Mouse (Mus musculus) activated CD4-positive, CD25-positive, alpha-beta regulatory T cell, adult 4 months (primary cell): ENCODE data around the gene Hoxc10. TPM values are rescaled to one million over a fixed set of nuclear protein-coding genes. Genes with fewer than 3 reads are reported as not detected.

ENCODE experiments used
- ATAC-seq: one replicate; pipeline ENCODE4 v1.8.0; 2017
- polyA plus RNA-seq, 2 experiments: library from polyadenylated mRNA; unstranded; fragments of 100-300 nt; shearing (Covaris generic); gene quantifications; one replicate each; pipeline ENCODE4 v1.2.1; 2017

The Hoxc10 gene
- polyA plus RNA-seq, 2 experiments from 2014 or later = not detected

DNA sequence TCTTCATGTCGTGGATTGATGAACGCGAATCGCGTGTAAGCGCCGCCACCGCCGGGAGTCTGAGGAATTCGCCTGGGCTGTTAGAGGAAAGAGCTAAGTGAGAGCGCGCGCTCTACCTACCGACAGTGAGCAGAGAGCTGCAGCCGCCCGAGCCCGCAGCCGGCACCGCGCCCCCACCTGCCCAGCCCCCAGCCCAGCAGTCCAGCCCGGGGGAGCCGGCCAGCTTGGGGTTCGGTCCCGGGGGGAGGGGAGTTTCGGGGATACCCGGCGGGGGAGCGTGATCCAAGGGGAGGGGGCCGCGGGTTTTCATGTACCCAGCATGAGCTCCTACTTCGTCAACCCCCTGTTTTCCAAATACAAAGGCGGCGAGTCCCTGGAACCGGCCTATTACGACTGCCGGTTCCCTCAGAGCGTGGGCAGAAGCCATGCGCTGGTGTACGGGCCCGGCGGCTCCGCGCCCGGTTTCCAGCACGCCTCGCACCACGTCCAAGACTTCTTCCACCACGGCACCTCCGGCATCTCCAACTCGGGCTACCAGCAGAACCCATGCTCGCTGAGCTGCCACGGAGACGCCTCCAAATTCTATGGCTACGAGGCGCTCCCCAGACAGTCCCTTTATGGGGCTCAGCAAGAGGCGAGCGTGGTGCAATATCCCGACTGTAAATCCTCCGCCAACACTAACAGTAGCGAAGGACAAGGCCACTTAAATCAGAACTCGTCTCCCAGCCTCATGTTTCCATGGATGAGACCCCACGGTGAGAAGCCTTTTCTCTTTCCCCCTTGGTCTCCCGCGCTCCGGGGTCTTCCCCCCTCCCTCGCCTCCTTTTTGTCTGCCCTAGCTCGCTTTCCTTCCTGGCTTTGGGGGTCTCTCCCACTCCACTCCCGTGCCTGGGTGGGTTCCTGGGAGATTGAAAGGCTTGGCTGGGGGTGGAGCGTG, 24.1 kb downstream of the Hoxc10 start, which contains the start of gene Hoxc8:
Hoxc8 (plus strand) TSS at position 147 of the 937 bp plus-strand sequence.
- ATAC-seq = no peak

DNA sequence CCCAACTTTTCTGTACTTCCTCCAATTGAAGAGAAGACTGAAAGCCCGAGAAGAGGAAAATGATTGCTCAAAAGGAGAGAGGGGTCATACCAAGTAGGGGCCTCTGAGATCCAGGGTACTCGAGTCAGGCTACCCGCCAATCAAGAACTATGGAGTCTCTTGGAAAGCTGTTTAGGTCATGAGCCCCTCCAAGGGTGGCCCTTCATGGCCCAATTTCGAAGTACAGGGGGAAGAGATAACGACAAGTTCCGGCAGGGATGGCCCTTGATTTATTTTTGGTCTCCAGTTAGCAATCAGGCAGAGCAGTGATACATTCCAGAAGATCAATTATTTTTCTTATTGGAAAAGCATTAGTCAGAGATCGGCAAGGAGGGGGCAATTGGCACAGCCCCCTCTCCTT, 25.2 kb downstream of the Hoxc10 start:
- no peak for ATAC-seq

DNA sequence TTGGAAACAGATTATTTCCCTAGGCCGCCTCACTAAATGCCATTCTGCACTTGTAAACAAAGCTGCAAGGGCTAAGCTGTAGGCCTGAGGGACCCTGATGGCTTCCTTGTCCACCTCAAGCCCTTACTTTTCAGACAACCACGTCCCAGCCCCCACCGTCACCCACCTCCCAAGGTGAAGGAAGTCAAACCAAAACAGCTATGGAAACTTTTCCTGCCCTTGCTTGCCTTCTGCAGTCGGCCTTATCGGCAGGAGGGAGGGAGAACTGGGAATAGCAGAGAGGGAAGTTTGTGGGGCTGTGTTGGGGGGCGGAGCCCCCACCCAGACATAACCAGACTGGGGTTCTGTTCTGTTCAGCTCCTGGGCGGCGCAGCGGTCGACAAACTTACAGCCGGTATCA, 25.6 kb downstream of the Hoxc10 start:
- ATAC-seq = no peak

DNA sequence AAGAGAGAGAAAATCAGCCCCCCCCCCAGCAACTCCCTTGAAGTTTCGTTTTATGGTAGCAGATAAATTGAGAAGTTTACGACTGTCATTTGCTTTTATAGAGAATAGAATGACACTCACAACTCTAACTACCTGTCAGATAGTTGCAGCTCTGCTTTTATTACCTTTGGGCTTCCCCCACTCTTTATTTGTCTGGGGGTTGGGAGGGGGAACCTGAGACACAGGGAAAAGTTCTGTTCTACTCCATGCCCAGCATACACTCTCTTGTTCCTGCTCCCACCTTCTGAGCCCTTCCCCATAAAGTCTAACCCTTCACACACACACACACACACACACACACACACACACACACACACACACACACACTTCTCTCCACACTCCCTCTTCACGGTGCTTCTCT, 26.3 kb downstream of the Hoxc10 start:
- no peak for ATAC-seq

DNA sequence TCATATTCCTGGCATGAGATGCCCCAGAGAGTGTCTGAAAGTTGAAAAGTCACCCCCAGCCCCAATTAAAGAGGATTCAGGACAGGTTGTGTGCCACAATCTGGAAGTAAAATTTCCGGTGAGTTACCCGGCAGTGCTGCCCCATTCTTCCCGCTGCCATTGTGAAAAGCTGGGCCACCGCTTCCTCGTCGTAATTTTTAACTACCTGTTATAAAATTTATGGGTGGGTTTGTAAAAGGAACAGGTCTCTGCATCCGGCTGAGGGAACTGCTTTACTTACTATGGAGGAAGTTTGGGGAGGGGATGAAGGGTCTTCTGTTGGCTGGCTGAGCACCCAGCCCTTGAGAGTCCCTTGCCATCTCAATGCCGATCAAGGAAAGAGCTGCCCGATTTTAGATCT, 30.0 kb downstream of the Hoxc10 start:
- ATAC-seq = no peak

DNA sequence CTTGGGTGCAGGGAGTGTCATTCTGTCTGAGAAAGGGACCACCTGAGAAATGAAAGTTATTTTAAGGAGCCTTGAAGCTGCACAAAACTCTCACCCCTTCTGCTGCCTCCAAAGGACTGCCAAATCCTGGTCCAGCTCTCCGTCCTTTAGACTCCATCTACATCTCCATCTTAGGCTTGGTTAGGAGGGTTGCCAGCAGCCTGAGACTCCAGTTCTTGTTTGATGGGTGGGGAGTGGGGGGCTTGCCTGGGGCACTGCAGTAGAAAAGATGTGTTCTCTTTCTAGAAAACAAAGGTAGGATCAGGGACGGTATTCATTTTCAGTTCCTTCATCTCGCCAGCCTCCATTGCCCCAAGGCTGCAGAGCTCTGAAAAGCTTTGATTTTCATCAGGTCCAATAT, 30.8 kb downstream of the Hoxc10 start:
- no peak for ATAC-seq

DNA sequence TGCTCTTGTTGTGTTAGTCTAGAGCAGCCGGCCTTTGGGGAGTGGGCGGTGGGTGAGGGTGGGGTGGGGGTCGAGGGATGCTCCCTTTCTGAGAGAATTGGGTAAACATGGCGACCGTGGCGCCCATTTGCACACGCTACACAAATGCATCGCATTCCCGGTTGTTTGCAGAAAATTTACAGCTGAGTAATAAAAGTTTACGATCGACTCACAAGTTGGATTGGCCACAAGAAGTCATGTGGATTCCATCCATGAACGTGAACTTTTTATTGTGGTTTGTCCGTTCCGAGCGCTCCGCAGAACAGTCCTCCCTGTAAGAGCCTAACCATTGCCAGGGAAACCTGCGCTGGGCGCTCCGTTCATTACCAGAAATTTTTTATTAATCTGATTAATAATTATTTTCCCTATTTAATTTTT, 31.4 kb downstream of the Hoxc10 start, which contains the start of gene Hoxc6:
Hoxc6 (plus strand) TSS at position 319 of the 417 bp plus-strand sequence.
- ATAC-seq = no peak

DNA sequence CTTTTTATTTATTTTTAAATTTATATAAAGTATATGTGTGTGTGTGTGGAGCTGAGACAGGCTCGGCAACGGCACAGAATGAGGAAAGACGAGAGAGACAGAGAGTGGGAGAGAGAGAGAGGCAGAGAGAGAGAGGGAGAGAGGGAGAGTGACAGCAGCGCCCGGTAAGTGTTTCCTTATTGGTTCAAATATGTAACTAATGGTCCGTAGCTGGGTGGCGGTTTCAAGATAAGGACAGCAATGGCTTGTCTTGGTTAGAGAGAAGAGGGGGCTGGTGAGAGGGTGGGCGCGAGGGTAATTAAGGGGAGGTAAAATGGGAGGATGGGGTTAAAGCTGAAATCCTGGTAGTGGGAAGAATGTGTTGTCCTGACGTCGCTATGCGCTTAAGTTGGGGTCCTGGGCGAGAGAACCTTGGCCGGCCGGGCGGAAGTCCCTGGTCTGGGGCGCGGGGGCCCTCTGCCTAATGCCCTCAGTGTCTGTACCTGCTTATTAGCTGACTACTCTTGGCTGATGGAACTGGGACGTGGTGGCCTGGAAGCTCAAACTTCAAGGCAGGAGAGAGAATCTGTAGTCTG, 32.1 kb downstream of the Hoxc10 start:
- ATAC-seq = peak; percentile 10

DNA sequence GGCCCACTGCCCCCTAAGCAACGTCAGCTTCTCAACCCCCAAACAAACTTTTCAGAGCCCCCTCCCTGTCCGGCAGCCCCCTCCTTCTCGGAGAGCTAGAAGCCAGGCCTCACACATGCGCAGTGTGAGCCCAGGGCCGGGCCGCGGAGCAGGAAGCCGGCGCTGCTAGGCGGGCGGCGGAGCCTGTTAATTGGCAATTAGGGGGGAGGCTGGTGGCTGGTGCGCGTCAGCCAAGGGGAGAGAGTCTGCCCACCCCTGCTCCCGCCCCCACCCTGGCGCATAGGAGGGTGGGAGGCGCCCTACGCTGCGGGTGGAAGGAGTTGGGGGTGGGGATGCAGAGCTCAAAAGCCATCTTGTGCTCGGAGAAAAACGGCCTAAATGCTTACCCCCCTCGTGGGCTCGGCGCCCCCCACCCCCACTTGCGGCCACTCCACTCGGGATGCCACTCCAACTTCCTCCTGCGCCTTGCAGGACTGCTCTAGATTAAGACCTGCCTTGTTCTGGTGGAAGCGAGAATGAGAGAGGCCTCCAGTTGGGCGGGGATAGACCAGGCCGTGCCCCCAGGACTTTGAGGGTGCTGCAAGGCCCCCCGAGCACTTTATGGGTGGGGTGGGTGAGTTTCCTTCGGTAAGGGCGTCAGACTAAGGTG, 32.7 kb downstream of the Hoxc10 start:
- ATAC-seq = peak; percentile 84

DNA sequence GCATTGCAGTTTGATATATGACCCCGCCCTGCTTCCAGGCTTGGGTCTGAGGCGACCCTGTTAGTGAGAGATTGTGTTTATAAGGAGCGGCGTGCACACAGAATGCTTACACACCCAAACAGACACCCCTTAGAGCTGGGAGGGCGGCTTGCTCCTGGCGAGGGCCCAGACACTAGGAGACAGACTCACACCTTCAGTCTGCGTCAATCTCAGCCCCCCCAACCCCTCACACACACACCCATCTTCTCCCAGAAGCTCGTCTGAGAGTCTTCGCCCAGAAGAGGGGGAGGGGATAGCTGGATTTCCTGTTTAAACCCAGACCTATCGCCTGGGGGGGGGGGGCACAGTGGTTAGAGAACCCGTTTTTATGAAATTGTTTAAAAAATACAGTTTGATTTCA, 33.4 kb downstream of the Hoxc10 start:
- ATAC-seq = no peak

DNA sequence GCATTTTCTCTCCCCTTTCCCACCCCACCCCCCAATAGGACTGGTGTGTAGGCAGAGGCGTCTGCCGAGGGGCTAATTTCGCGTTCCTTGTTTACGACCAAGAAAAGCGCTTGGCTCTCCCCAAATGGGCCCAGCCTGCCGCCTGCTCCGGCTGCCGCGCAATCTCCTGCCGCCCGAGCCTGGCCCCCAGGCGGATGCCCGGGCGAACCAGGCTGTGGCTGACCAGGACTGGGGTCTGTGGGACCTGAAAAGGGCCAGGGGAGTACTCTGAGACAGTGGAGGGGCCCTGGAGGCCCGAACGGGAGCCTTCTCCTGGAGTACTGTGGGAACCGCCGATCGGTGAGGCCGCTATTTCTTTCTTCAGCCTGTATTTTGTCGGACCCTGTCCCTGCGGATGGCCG, 33.9 kb downstream of the Hoxc10 start:
- no peak for ATAC-seq

DNA sequence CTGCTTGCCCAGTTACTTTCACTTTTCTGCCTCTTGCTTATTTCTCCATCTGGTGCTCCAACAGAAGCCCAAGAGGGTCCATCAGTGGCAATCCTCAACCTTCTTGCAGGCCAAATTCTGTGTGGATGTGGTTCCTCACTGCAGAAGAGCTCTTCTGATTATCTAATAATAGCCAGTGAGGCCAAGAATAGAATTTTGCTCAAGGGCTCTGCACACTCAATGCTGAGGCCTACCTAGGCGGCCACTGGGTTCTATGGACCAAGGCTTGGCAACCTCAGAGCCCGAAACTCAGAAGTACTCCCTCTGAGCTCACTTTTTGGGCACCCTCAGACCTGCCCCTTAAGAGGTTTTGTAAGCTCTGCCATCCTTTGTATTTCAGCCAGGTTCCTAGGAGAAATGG, 34.8 kb downstream of the Hoxc10 start:
- no peak for ATAC-seq

DNA sequence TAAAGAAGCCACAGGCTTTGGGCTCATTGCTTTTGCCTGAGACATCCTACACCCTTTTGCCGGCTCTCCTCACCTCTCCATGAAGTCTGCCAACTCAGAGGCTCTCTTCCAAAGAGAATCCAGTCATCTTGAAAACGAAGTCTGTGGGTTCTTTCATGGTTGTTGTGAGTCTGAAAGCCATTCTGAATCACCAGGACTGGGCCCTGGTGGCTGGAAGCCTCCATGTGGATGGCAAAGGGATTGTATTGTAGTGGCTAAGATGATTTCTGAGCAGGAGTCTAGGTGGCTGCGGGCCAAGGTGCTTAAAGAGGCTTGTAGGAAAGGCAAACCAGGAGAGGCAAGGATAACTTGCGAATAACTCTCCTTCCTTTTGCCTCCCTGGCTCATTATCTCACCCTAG, 35.6 kb downstream of the Hoxc10 start:
- ATAC-seq = no peak

DNA sequence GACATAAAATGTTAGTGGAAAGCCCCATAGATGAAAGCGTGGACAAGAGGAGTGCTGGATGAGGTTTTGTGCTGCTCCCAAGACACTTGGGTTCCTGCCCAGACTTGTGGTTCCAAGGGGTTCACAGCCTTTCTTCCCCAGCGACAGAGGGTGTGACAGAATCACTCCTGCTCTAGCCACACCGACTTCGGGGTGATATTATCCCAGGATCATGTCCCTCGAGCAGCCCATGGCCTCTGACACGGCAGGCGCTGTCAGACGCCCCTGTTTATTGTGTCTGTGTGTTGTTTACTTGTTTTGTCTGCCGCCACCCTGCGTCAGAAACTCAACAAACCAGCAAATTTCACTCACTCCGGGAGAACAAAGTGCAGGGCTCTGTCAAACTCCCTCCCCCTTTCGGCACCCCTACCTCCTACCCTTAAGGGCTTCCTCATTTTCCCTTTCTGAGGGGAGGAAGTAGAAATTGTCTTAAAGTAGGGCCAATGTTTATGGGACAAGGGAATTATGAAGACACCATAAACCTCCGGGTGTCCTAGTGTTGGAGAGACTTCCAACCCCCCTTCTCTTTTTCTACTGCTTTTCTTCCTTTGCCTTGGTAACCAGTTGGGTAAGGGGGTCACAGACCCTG, 36.3 kb downstream of the Hoxc10 start:
- ATAC-seq = no peak

DNA sequence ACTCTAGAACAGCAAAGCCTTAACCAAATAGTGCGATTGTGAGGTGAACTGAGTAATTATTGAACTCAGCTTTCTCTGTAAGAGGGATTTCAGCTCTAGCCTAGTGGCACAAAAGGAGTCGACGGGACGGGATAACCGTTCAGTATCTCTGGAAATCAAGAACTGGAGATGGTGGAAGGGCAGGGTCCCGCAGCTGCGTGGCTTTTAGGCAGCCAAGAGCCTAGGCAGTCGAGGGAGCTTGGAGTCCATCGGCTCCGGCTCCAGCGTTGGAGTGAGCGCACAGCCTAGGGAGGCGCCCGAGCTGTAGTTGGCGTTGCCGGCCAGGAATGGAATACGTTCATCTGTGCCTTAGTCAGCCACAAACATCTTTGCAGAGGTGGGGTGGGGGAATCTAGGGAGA, 38.7 kb downstream of the Hoxc10 start:
- no peak for ATAC-seq

DNA sequence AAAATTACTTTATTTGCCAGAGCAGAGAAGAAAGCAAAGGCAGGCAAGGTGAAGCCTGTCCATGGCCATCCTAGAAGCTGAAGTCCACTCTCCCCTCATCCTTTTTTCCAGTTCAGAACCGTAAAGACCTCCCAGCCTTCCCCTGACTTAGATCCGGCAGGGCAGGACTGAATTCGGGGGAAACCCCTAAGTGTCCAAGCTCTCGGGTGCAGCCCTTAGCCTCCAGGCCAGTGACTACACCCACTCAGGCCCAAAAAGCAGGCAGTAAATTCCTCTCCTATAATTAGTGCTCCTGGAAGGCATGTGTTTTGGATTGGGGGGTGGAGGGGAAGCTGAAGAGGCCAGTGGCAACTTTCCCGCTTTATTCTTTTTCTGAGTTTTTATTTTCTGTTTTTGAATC, 39.2 kb downstream of the Hoxc10 start:
- no peak for ATAC-seq

DNA sequence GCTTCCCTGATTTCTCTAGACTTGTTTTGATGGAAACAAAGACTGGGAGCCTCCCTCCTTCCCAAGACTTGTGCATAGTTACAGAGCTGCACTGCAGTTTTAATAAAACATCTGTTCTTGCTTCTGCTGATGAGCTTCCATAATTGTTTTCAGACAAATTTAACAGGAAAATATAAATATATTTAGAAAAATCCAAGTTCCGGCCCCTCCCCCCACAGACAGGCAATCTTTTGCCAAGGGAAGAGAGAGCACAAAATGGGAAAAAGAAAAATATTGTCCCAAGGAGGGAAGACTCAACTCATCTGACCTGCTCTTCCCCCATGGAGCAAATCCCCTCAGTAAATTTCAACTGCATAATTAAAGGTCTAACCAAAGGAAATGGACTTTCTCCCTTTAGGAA, 39.7 kb downstream of the Hoxc10 start:
- no peak for ATAC-seq

DNA sequence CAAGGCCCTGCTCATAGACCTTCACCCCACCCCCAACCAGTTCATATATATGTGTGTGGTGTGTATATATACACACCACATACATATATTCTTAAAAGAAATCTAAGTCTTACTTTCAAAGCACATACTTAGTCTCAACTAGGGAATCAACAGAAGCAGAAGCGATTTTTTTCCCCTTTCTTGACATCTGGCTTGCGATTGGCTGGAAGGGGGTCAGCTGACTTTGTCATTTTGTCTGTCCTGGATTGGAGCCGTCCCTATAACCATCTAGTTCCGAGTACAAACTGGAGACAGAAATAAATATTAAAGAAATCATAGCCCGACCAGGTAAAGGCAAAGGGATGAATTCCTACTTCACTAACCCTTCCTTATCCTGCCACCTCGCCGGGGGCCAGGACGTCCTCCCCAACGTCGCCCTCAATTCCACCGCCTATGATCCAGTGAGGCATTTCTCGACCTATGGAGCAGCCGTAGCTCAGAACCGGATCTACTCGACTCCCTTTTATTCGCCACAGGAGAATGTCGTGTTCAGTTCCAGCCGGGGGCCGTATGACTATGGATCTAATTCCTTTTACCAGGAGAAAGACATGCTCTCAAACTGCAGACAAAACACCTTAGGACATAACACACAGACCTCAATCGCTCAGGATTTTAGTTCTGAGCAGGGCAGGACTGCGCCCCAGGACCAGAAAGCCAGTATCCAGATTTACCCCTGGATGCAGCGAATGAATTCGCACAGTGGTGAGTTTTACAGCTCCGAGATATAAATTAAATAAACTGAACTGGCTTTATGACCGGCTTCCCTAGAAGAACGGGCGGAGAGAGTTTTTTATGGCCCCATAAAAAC, 42.9 kb downstream of the Hoxc10 start:
- no peak for ATAC-seq

DNA sequence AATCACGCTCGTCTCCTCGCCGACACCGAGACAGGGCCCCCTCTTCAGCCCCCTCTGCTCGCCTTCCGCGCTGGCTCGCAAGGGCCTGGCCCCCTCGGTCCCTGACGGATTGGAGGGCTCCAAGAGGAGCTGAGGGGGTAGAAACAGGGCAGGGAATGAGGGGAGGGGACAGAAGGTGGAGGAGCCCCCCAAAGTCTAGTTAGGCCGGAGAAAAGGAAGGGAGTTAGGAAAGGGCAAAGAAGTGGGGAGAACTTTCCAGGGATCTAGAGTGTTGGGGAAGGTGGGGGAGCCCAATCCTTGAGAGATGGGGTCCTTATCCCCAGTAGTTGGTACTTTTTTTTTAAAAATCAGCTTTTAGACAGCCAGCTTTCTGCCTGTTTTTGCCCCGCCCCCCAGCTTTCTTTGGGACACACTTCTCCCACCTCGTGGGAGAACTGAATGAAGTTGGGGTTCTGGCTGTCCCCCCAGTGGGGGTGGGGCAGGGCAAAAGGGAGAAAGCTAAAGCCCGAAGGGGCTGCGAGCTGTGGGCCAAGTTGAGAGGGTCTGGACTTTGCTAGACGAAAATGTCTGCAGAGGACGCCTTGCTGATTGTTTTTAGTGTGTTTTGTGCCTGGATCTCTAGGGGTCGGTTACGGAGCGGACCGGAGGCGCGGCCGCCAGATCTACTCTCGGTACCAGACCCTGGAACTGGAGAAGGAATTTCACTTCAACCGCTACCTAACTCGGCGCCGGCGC, 43.7 kb downstream of the Hoxc10 start:
- ATAC-seq = no peak

DNA sequence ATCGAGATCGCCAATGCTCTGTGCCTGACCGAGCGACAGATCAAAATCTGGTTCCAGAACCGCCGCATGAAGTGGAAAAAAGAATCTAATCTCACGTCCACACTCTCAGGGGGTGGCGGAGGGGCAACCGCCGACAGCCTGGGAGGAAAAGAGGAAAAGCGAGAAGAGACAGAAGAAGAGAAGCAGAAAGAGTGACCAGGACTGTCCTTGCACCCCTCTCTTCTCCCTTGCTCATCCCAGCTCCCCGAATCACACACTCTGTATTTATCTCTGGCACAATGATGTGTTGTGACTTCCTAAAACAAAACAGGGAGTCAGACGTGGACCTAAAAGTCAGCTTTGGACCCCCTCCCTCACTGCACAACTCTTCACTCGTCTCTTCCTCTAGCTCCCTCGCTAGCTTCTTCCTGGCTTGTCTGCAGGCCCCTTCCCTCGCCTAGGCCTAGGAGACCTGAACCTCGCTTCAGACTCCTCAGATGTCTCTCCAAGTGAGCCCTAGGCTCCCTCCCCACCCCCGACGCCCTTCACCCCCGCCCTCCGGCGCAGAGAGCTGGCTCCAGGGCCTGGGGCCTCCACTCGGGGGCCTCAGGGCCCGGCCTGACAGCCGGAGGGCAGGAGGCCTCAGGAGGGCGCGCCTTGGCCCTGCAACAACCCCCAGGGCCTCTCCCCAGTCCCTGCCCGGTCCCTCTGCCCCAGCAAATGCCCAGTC, 44.4 kb downstream of the Hoxc10 start:
- no peak for ATAC-seq
